Mouse (Mus musculus): ENCODE data around the gene Ppfia1. TPM values are rescaled to one million over a fixed set of nuclear protein-coding genes. Genes with fewer than 3 reads are reported as not detected.

Ppfia1 gene
- total RNA-seq, 1 experiment from 2014 or later = 55.6 TPM

DNA sequence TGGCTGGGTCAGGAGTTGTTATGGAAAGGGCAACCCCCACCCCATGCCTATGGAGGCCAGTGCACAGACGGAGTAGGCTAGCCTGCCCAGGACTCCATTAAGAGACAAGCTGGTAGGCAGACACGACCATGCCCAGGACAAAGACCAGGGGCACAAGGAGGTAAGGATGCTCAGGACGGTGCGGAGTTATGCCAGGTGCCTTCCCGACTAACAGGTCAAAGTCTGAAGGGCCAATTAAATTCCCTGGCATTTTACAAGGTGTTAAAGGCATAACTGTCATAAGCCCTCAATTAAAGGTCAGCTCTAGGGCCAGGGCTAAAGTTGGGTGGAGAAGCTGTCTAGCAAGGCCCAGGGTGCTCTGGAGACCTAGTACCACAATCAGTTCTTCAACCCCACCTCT, 84.8 kb downstream of the Ppfia1 start:
- ATAC-seq (replicated peaks in 1 of 2; ENCODE audit: insufficient read depth in 1 of 2, low FRiP score in 2 of 2, low TSS enrichment in 1 of 2, low read depth in 1 of 2, poor library complexity in 2 of 2, severe bottlenecking in 2 of 2) = no peak

DNA sequence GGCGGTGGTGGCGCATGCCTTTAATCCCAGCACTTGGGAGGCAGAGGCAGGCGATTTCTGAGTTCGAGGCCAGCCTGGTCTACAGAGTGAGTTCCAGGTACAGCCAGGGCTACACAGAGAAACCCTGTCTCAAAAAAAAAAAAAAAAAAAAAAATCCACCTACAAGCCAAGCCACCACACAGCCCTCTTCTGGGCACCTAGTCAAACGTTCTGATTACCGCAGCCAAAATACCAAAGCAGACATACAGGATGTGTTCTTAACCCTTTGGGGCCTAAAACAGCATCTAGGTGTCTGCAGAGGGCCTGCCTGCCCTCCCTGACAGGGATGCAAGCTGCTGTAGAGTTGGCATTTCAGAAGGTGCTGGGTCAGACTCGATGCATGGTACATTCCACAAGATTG, 91.0 kb downstream of the Ppfia1 start:
- ATAC-seq (replicated peaks in 1 of 2; ENCODE audit: insufficient read depth in 1 of 2, low FRiP score in 2 of 2, low TSS enrichment in 1 of 2, low read depth in 1 of 2, poor library complexity in 2 of 2, severe bottlenecking in 2 of 2) = no peak

DNA sequence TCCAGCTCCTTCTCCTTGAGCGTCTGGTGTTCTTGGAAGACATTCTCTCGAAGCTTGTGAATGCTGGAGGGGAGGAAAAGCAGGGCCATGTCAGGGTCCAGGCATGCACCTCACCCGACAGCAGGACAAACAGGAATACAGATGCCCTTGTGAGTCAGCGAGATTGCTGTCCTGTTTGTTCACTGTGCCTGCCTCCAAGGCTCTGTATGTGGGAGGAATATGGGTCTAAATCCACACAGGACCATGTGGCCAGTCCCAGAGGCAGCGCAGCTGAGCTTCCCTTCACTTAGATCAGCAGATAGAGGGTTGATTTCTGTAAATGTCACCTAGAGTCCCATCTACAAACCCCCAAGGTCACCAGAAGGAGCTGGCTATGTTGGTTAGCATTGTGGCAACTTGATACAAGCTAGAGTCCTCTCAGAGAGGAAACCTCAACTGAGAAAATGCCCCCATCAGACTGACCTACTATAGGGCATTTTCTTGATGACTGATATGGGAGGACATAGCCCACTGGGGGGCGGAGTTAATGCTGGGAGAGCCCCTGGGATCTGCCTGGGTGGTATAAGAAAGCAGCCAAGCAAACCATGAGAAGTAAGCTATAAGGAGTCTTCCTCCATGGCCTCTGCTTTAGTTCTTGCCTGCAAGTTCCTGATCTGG, 92.2 kb downstream of the Ppfia1 start:
- ATAC-seq (replicated peaks in 1 of 2; ENCODE audit: insufficient read depth in 1 of 2, low FRiP score in 2 of 2, low TSS enrichment in 1 of 2, low read depth in 1 of 2, poor library complexity in 2 of 2, severe bottlenecking in 2 of 2) = no peak

DNA sequence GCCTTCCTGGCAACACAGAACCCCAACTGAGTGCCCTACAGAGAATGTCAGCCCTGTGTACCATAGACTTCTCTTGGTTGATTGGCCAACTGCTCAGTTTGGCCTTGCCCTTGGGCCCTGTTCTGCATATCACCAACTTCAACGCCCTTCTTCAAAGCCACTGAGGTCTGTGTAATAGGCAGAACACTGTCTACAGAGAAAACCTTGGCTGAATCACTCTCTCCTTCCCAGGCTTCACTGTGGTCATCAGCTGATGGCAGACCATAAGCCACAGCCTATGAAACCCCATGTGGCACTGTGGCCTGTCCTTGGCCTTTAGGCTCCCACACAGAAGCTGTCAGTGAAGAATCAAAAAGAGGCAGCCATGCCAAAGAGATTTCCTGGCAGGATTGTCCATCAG, 94.6 kb downstream of the Ppfia1 start:
- no peak for ATAC-seq (replicated peaks in 1 of 2; ENCODE audit: insufficient read depth in 1 of 2, low FRiP score in 2 of 2, low TSS enrichment in 1 of 2, low read depth in 1 of 2, poor library complexity in 2 of 2, severe bottlenecking in 2 of 2)

DNA sequence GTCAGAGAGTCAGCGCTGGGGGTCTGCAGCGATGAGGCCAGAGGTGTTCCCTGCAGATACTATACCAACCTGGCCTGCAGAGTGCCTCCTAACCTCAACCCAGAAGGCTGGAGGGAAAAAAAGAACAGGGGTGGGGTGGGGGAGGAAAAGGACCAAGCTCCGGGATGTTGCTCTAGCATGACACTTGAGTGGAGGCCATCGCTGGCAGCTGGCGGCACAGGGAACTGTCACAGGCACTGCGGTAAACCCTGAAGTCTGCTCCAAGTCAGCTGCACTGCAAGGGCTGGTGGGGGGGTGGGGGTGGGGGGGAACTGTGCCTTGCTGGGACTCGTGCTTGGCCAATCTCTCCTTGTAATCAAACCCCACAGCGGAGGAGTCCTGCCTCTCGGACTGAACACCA, 102.9 kb downstream of the Ppfia1 start:
- ATAC-seq (replicated peaks in 1 of 2; ENCODE audit: insufficient read depth in 1 of 2, low FRiP score in 2 of 2, low TSS enrichment in 1 of 2, low read depth in 1 of 2, poor library complexity in 2 of 2, severe bottlenecking in 2 of 2) = no peak

DNA sequence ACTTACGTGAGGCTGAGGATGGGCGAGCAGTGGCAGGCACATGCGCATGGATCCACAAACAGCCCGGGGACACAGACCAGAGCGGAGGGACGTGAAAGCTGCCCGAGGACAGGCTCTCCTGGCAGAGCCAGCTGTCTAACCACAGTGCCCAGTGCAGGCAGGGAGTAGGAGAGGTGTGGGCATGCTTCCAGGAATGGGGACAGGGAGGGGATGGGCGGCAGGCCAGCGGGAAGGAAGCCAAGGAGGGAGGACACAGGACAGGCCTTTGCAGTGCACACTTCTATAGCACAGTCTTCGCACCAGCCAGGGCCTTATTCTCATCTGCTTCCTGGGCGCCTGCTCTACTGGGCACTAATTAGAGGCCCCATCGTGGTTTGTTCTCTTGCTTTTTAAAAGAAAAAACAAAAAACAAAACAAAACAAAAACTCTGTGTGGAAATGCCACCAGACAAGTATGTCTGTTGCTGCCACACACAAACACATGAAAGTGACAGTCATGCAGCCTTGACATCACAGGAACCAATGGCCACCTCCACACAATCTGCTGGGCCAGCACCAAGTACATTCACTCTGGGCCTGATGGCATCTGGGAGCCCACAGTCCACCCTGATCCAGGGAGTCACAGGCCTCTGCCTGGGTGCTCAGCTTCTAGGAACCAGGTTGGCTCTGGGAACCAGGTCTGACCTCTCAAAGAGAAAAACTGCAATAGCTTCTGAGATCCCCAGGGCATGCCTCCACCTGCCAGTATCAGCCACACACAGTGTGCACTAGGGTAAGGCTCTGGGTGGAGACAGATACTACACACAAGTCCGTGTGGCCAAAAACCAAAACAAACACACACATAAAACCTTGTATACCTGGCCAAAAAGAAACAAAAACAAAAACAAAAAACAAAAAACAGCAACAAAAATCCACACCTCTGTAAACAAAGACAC, 103.6 kb downstream of the Ppfia1 start:
- ATAC-seq (replicated peaks in 1 of 2; ENCODE audit: insufficient read depth in 1 of 2, low FRiP score in 2 of 2, low TSS enrichment in 1 of 2, low read depth in 1 of 2, poor library complexity in 2 of 2, severe bottlenecking in 2 of 2) = no peak

DNA sequence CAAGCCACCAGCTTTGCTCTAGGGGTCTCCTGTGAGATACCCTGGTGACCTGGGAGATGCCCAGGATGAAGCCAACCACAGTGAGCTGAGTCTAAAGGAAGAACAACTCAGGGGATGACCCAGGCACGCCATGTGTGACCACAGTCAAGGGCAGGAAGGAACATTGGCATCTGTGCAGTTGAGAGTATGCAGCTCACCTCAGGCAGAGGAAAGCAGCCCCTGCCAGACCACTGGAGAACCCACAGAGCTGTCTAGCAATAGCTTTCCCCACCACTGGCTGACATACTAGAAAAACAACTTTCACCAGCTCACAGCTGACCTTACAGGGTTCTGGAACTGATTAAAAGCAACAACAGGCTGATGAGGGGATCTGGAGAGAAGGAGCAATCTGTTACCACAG, 105.3 kb downstream of the Ppfia1 start:
- ATAC-seq (replicated peaks in 1 of 2; ENCODE audit: insufficient read depth in 1 of 2, low FRiP score in 2 of 2, low TSS enrichment in 1 of 2, low read depth in 1 of 2, poor library complexity in 2 of 2, severe bottlenecking in 2 of 2) = peak; percentile 50 to 52; a peak in 3 of 4 replicates

DNA sequence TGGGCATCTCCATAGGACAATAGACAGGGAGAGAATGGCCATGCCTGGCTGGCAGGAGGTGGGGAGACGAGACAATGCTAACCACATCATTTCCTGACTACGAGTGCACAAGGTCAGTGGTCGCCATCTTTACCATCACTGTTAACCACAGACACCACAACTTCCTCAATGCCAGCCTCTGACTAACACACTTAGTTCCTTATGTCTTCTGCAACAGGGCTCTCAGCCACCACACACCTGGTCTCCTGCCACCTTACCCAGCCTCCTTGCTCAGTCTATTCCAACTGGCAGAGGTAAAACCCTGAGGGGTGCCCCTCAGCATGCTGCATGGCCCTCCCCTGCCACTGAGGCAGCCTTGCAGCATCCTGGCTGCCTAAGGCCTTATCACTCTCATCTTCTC, 106.4 kb downstream of the Ppfia1 start:
- peak; percentile 70 to 73 for ATAC-seq (replicated peaks in 1 of 2; ENCODE audit: insufficient read depth in 1 of 2, low FRiP score in 2 of 2, low TSS enrichment in 1 of 2, low read depth in 1 of 2, poor library complexity in 2 of 2, severe bottlenecking in 2 of 2)

DNA sequence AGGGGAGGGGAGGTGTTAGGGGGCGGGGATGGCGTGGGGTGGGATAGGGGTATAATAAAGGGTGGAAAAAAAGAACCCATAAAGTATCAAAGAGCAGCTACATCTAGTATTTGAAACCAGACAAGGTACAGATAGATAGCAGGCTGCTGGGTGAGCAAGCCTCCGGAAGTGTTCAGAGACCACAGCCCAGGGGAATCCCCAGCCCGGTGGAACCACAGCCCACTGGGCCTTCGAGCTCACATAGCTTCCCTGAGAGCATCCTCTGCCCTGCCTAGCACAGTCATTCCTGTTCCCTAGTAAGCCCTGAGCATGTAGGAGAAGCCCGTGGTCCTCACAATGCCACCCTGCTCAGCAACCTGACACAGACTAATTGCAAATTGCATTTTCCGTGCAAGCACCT, 108.7 kb downstream of the Ppfia1 start:
- no peak for ATAC-seq (replicated peaks in 1 of 2; ENCODE audit: insufficient read depth in 1 of 2, low FRiP score in 2 of 2, low TSS enrichment in 1 of 2, low read depth in 1 of 2, poor library complexity in 2 of 2, severe bottlenecking in 2 of 2)

DNA sequence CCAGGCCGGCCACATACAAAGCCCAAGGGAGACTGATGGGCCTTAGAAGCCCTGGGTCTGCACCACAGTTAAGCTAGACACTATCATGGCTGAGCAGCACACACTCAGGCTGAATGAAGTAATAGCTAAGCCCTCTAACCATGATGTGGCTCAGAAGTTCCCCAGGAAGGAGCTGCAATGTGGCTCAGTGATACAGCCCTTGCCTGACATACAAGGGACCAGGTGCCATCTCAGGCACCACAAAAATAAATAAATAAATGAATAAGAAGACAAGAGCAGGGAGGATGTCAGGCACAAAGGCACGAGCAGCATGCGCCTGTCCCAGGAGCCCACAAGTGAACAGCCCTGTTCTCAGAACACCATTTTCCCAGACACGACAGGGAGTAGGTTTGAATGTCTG, 111.6 kb downstream of the Ppfia1 start:
- no peak for ATAC-seq (replicated peaks in 1 of 2; ENCODE audit: insufficient read depth in 1 of 2, low FRiP score in 2 of 2, low TSS enrichment in 1 of 2, low read depth in 1 of 2, poor library complexity in 2 of 2, severe bottlenecking in 2 of 2)

DNA sequence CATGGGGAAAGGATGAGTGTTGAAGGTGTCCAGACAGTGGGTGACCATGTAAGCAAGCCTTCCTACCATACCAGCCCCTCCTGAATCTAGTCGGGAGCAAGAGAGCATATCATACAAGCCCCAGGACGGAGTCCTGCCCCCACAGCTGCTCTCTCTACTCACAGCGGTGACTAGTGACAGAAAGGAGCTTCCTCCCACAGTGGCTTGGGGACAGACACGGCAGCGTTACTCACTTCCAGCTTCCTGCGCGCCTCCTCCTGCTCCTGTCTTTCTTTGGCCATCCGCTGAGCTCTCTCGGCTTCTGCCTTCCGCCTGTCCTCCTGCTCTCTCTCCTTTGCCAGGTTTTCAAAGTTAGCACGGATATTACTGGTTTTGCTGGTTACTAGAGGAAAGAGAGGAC, 112.1 kb downstream of the Ppfia1 start:
- no peak for ATAC-seq (replicated peaks in 1 of 2; ENCODE audit: insufficient read depth in 1 of 2, low FRiP score in 2 of 2, low TSS enrichment in 1 of 2, low read depth in 1 of 2, poor library complexity in 2 of 2, severe bottlenecking in 2 of 2)

DNA sequence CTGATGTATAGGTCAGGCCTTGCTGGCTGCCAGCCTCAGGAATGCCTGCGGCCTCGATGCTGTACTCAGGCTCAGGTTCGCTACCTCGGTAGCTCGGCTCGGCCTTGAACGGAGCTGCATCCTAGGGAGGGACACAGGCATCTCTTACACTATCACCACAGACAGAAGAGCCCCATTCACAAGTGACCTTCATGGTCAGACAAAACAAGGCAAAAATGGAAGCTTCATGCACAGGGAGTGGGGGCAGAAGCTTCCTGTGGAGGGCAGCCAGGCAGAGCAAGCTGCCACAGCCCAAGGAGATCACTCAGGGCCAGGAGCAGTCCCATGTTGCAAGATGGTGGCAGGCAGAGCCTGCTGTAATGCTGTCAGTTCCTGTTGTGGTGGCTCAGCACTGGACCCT, 114.7 kb downstream of the Ppfia1 start:
- ATAC-seq (replicated peaks in 1 of 2; ENCODE audit: insufficient read depth in 1 of 2, low FRiP score in 2 of 2, low TSS enrichment in 1 of 2, low read depth in 1 of 2, poor library complexity in 2 of 2, severe bottlenecking in 2 of 2) = no peak

DNA sequence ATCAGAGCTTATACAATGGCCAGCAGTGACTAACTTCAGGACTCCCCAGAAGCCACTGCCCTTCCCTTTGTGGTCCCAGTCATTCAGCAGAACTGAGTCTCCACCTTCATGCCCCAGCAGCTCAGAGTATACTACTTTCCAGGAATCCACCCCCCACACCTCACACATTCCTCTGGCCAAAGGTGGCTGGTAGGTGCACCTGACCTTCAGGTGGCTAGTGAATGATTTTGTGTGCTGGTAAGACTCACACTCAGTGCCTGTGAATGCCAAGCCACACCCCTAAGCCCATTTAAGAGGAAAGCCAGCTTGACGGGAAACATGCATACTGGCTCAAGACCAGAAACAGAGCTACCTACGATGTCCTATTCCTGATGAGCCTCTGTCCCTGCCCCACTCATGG, 120.6 kb downstream of the Ppfia1 start:
- ATAC-seq (replicated peaks in 1 of 2; ENCODE audit: insufficient read depth in 1 of 2, low FRiP score in 2 of 2, low TSS enrichment in 1 of 2, low read depth in 1 of 2, poor library complexity in 2 of 2, severe bottlenecking in 2 of 2) = no peak

DNA sequence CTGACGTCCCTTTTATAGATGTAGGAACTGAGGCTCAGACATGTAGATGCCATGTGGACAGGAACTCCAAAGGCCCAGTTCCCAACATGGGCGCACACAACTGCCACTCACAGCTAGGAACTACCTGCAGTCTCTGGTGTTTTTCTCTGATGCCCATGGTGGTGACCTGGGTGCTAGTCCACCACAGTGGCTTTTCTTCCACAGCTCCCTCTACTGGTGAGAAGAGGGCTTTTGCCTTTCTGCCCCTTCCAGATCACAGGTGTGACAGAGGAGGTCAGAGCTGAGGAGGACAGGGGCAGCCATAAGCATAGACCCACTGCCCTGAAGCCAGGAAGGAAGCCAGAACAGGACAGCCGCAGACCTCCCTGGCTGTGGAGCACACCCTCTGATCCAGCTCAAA, 126.1 kb downstream of the Ppfia1 start:
- ATAC-seq (replicated peaks in 1 of 2; ENCODE audit: insufficient read depth in 1 of 2, low FRiP score in 2 of 2, low TSS enrichment in 1 of 2, low read depth in 1 of 2, poor library complexity in 2 of 2, severe bottlenecking in 2 of 2) = no peak; a peak in 1 of 4 replicates

Other genes with a start within 250 kb of the Ppfia1 start
- gene Cttn, start 82.7 kb downstream of the Ppfia1 start, total RNA-seq (2017) = 33.5 and 65.6 TPM in 2 replicates
- 5.1 and 7.4 TPM in 2 replicates for gene Fadd, start 28.7 kb upstream of the Ppfia1 start, total RNA-seq (2017)
- 0.50 TPM in 1 of 2 replicates, not detected in the other for gene Ano1, start 198.2 kb upstream of the Ppfia1 start, total RNA-seq (2017)

Data from hematopoietic stem cell, adult 5-6 weeks (primary cell).